Comparison of ENCODE assay signal across 8 mouse cellular contexts in the genomic region with DNA sequence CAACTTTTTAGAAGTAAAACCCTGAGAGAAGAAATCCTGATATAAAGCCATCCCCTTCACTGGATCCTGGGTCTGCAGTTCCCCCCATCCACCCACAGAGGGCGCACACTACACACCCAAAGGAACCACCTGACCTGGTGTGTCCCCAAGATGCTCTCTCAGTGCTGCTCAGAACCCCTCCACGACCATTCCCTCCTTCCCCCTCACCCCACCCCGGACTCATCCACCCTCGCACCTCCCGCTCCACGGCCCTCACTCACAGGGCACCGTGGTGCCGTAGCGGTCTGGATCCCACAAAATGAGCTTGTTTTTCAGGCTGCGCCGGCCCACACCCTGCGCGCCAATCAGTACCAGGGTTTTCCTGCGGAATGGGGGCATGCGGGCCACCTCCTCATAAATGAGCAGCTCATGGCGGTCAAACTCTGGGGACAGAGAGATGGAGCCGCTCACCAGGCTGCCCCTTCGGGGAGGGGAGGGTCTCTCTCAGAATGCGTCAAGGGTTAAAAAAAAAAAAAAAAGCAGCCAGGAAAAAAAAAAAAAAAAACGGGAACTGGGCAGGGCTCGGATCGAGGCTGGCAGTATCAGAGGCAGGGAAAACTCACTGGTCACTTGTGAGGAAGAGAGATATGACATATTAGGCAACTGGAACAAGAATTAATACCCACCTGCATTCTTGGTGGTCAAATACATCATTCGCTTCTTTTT. TPM values are rescaled to one million over a fixed set of nuclear protein-coding genes. Genes with fewer than 3 reads are reported as not detected.
DNase-seq lines count a peak whose midpoint lies in the region; ATAC-seq lines count a peak whose summit lies in the region.

No protein-coding gene starts in this region.

- H3K4me2 ChIP-seq in intestine, embryonic 14.5 days (ENCODE audit: low read length) = peak overlapping the region; percentile 64

- H3K27me3 ChIP-seq in intestine, embryonic 14.5 days (replicated peaks; ENCODE audit: control insufficient read depth, insufficient read depth, low read length) = no peaks in the 10 kb centered on the region

- no peaks in the 10 kb centered on the region; the same call in 1 of the 2 replicates for H3K4me1 ChIP-seq in intestine, embryonic 14.5 days (replicated peaks; ENCODE audit: control insufficient read depth, insufficient read depth, low read length)

- no peak overlapping the region for H3K9ac ChIP-seq in intestine, embryonic 14.5 days (ENCODE audit: low read length)

- H3K27ac ChIP-seq in intestine, embryonic 14.5 days (ENCODE audit: low read depth) = no peak overlapping the region

- WGBS in intestine, embryonic 14.5 days = 3% methylated on average over 23 of the region's 23 CpGs

- H3K4me3 ChIP-seq in intestine, embryonic 14.5 days (ENCODE audit: low read depth, low read length) = peak overlapping the region; percentile 23

- H3K36me3 ChIP-seq in intestine, embryonic 14.5 days (ENCODE audit: control insufficient read depth, insufficient read depth, low read length) = peaks cover 12% of the 10 kb centered on the region

- intact Hi-C loops in left cerebral cortex, postnatal 10 days (cut with DNase I) = loop anchor here (5.0 kb wide), 2 partner anchors 36 to 76 kb away; no protein-coding TSS in a partner anchor

- no peaks in the 10 kb centered on the region for H3K9me3 ChIP-seq in intestine, embryonic 14.5 days (ENCODE audit: control insufficient read depth, low read length)

- peak; percentile 68 for ATAC-seq in intestine, embryonic 14.5 days (replicated peaks; ENCODE audit: low FRiP score, low TSS enrichment, low read depth)
- ATAC-seq in megakaryocyte progenitor cell, adult 5-6 weeks (replicated peaks; ENCODE audit: poor library complexity) = peak; percentile 97

- DNase-seq in adipocyte (ENCODE audit: low spot score) = peak; percentile 73
- DNase-seq in embryo, embryonic 10.5 days (ENCODE audit: low spot score) = peak; percentile 90
- DNase-seq in gastrocnemius, postnatal 25 days = peak; percentile 69
- DNase-seq in intestine, embryonic 14.5 days (ENCODE audit: low spot score) = peak; percentile 93
- DNase-seq in left cerebral cortex, postnatal 10 days (ENCODE audit: extremely low spot score in 1 of 2, low spot score in 2 of 2) = peak; percentile 78 to 80
- peak; percentile 64 for DNase-seq in right cerebral cortex, postnatal 14 days
- DNase-seq in urinary bladder, postnatal 4 days (ENCODE audit: low spot score in 2 of 2) = peak; percentile 60 to 77

RNA-seq across cellular contexts. Expression of gene Cd300lg, which starts 20.1 kb away (rescaled TPM):
- total RNA-seq in gastrocnemius, postnatal 25 days (2021) = 10 to 100 TPM; 13.1 to 16.5 TPM
- 0.31 and 0.51 TPM in 2 replicates for polyA plus RNA-seq in intestine, embryonic 14.5 days (2014; fragmentation: Nextera tagmentation; extraction: Ambion mirVana)
- not detected for total RNA-seq in left cerebral cortex, postnatal 10 days (2021)
- 0.66 and 1.3 TPM in 2 replicates for total RNA-seq in megakaryocyte progenitor cell, adult 5-6 weeks (2015)
- total RNA-seq in megakaryocyte progenitor cell, adult 5-6 weeks (2017) = 0.71 and 1.1 TPM in 2 replicates

RNA-seq across cellular contexts. Expression of gene Mpp2, which starts 26.9 kb away (rescaled TPM):
- total RNA-seq in gastrocnemius, postnatal 25 days (2021) = 1 to 10 TPM; 1.2 to 2.1 TPM
- polyA plus RNA-seq in intestine, embryonic 14.5 days (2014; fragmentation: Nextera tagmentation; extraction: Ambion mirVana) = 7.0 TPM in 2 replicates
- 100 to 1,000 TPM; 103 to 107 TPM for total RNA-seq in left cerebral cortex, postnatal 10 days (2021)
- 0.22 and 0.24 TPM in 2 replicates for total RNA-seq in megakaryocyte progenitor cell, adult 5-6 weeks (2015)
- total RNA-seq in megakaryocyte progenitor cell, adult 5-6 weeks (2017) = 0.08 and 0.71 TPM in 2 replicates

RNA-seq across cellular contexts. Expression of gene Mpp3, which starts 33.1 kb away (rescaled TPM):
- total RNA-seq in gastrocnemius, postnatal 25 days (2021) = 10 to 100 TPM; 17.6 to 29.5 TPM
- 11.0 and 12.2 TPM in 2 replicates for polyA plus RNA-seq in intestine, embryonic 14.5 days (2014; fragmentation: Nextera tagmentation; extraction: Ambion mirVana)
- 10 to 100 TPM; 34.1 to 36.3 TPM for total RNA-seq in left cerebral cortex, postnatal 10 days (2021)
- not detected in 2 replicates for total RNA-seq in megakaryocyte progenitor cell, adult 5-6 weeks (2015)
- not detected in 2 replicates for total RNA-seq in megakaryocyte progenitor cell, adult 5-6 weeks (2017)

RNA-seq across cellular contexts. Expression of gene Ppy, which starts 39.7 kb away (rescaled TPM):
- total RNA-seq in gastrocnemius, postnatal 25 days (2021) = not detected
- 2.0 TPM in 1 of 2 replicates, not detected in the other for polyA plus RNA-seq in intestine, embryonic 14.5 days (2014; fragmentation: Nextera tagmentation; extraction: Ambion mirVana)
- not detected for total RNA-seq in left cerebral cortex, postnatal 10 days (2021)
- not detected in 2 replicates for total RNA-seq in megakaryocyte progenitor cell, adult 5-6 weeks (2015)
- total RNA-seq in megakaryocyte progenitor cell, adult 5-6 weeks (2017) = not detected in 2 replicates

RNA-seq across cellular contexts. Expression of gene Pyy, which starts 46.2 kb away (rescaled TPM):
- not detected for total RNA-seq in gastrocnemius, postnatal 25 days (2021)
- 41.5 TPM in 1 of 2 replicates, not detected in the other for polyA plus RNA-seq in intestine, embryonic 14.5 days (2014; fragmentation: Nextera tagmentation; extraction: Ambion mirVana)
- total RNA-seq in left cerebral cortex, postnatal 10 days (2021) = not detected
- not detected in 2 replicates for total RNA-seq in megakaryocyte progenitor cell, adult 5-6 weeks (2015)
- not detected in 2 replicates for total RNA-seq in megakaryocyte progenitor cell, adult 5-6 weeks (2017)

Comparison
In these comparisons a context has a peak if more than half of its experiments do, and no peak if none do; other contexts are left out.
1. RNA of gene Cd300lg, which starts 20.1 kb away (total RNA-seq): 13.1 to 16.5 TPM in gastrocnemius, postnatal 25 days; 0.66 to 1.3 TPM in megakaryocyte progenitor cell, adult 5-6 weeks and not detected in left cerebral cortex, postnatal 10 days; every median in the first group is over 4 times any median in the second.
2. RNA of gene Mpp2, which starts 26.9 kb away (total RNA-seq): 103 to 107 TPM in left cerebral cortex, postnatal 10 days; 1.2 to 2.1 TPM in gastrocnemius, postnatal 25 days and 0.08 to 0.71 TPM in megakaryocyte progenitor cell, adult 5-6 weeks; every median in the first group is over 10 times any median in the second.
3. RNA of gene Mpp3, which starts 33.1 kb away (total RNA-seq): 34.1 to 36.3 TPM in left cerebral cortex, postnatal 10 days and 17.6 to 29.5 TPM in gastrocnemius, postnatal 25 days; not detected in megakaryocyte progenitor cell, adult 5-6 weeks; every median in the first group is over 10 times any median in the second.
4. Peak in every context shown above with its lines, with median percentiles within 50 percentile points of each other: DNase-seq.